Mouse (Mus musculus) brain, embryonic 14.5 days (tissue): ENCODE results near the gene Haus5. TPM values are rescaled to one million over a fixed set of nuclear protein-coding genes. Genes with fewer than 3 reads are reported as not detected.
A peak's percentile ranks its signal among the peaks of the same experiment; 100 is the strongest.

ENCODE experiments used
- DNase-seq: peaks from one replicate; pipeline ENCODE4 v3.0.0-alpha.2; 2011; ENCODE audit warnings: low read depth
- CTCF ChIP-seq: fragments of 200-500 bp; IDR thresholded peaks from 2 replicates; pipeline ENCODE4 v1.5.1; 2012; ENCODE audit warnings: inconsistent platforms, mild to moderate bottlenecking, moderate library complexity, borderline replicate concordance; ENCODE audit not compliant: insufficient read depth, insufficient read length; ENCODE audit errors: extremely low read depth
- POLR2A ChIP-seq: fragments of 200-500 bp; IDR thresholded peaks from 2 replicates; pipeline ENCODE4 v1.6.1; 2012; ENCODE audit warnings: mild to moderate bottlenecking, inconsistent platforms, borderline replicate concordance; ENCODE audit not compliant: poor library complexity, insufficient read depth, insufficient read length, severe bottlenecking; ENCODE audit errors: extremely low read depth
- polyA plus RNA-seq: library from polyadenylated mRNA; depleted of rRNA; stranded (reverse); fragments of >200 nt; gene quantifications from 2 replicates; pipeline ENCODE4 v1.2.3, GENCODE M21; 2012

Haus5 gene
- polyA plus RNA-seq, 1 experiment, result 21.9 TPM

DNA sequence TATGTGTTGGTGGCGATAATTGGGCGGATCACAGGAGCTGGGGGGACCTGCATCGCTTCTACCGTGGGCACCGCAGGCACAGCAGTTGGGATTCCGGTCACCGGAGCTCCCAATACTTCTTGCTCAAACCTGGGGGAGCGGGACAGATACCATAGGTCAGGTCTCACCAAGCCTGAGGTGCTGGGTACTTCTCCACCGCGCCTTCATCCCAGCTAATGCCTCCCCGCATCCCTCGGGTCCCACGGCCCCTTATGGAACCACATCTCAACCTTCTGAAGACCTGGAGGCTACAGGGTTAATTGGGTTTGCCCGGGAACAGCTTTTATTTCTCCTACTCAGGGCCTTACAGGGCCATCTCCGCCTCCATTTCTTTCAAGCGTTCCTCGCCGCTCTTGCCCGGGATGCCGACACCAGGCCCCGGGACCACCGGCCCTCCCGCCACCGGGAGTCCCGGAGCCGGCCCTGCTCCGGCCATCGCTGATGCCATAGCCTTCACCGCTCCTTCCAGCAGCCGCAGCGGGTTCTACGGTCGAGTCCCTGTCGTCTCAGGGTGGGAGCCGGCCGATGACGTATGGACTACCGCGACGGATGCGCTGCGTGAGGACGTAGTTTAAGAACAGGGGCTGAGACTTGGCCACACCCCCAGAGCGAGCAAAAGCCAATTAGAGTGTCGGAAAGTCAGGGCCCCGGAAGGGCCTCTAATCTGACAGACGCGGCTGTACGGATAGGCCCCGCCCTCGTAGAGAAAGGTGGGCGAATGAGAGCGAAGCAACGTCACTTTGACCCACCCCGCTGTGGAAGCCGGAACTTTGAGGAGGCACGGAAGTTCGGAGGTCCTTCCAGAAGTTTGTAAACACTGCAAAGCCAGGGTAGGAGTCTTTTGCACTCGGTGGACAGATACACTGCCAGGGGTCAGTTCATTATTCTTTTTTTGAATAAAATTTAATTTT is 14.9 kb downstream of the Haus5 start, which contains the start of gene Rbm42:
Gene Rbm42, minus strand, starts transcription at position 727 of the 950 bp plus-strand sequence.
- peak; percentile 51; the same call in 1 of the 2 replicates for TF ChIP-seq POLR2A
- no peak for TF ChIP-seq CTCF
- DNase-seq, result peak; percentile 100

GRCm38 (mm10) chr7:30639083-30639482 is 25.7 kb downstream of the Haus5 start:
- no peak for DNase-seq
- no peak for TF ChIP-seq POLR2A
- TF ChIP-seq CTCF, result no peak

- no peak for DNase-seq
- TF ChIP-seq CTCF, result no peak
- TF ChIP-seq POLR2A, result no peak
Measured at GRCm38 (mm10) chr7:30636395-30636794, 28.4 kb downstream of the Haus5 start.

- no peak for DNase-seq
- TF ChIP-seq POLR2A (no peak), CTCF (no peak)
Measured at GRCm38 (mm10) chr7:30635752-30636151, 29.0 kb downstream of the Haus5 start, which contains the start of gene Etv2. Gene Etv2, minus strand, starts transcription at chr7:30635852.

DNA sequence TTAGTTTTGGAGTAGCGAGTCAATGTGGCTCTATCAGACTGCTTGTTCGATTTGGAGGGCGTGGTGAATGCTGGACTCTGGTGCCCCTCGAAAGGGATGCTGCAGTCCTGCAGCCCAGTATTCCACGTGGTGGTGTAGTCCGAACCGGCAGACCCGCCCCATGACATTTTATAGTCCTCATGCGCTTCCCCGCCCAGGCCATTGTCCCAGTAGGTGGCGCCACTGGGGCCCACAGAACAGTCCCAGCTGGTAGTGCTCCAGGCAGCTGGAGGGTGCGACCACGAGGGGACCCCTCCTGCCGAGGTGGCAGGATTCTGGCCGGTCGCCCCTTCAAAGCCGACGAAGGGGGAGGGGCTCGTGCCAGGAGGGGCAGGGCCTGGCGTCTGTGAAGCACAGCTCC is 30.2 kb downstream of the Haus5 start:
- TF ChIP-seq POLR2A (no peak), CTCF (peak; percentile 55; the same call in 1 of the 2 replicates)
- peak; percentile 37 for DNase-seq

GRCm38 (mm10) chr7:30633762-30634412 is 30.9 kb downstream of the Haus5 start:
- no peak for DNase-seq
- TF ChIP-seq POLR2A, result no peak
- no peak for TF ChIP-seq CTCF

GRCm38 (mm10) chr7:30629013-30629412 is 35.8 kb downstream of the Haus5 start:
- TF ChIP-seq CTCF (no peak), POLR2A (no peak)

DNA sequence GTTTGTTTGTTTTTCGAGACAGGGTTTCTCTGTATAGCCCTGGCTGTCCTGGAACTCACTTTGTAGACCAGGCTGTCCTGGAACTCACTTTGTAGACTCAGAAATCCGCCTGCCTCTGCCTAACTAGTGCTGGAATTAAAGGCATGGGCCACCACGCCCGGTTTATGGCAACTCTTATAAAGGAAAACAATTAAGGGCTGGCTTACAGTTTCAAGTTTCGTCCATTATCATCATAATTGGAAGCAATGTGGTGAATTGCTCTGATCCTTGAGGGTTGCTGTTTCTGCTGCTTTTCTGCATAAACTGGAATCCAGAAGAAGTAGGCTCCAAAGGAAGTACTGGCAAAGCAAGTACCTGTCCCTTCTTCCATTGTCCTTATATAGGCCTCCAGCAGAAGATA is 38.1 kb downstream of the Haus5 start:
- no peak for DNase-seq
- no peak for TF ChIP-seq POLR2A
- no peak for TF ChIP-seq CTCF

More at GRCm38 (mm10) chr7:30629013-30629412, 35.8 kb downstream of the Haus5 start:
- DNase-seq, result no peak

GRCm38 (mm10) chr7:30625530-30626384 is 39.0 kb downstream of the Haus5 start, which contains the start of gene Cox6b1:
Gene Cox6b1, minus strand, starts transcription at chr7:30626151.
- DNase-seq, result peak; percentile 98
- TF ChIP-seq POLR2A, result no peak; the same call in 1 of the 2 replicates
- TF ChIP-seq CTCF, result no peak

GRCm38 (mm10) chr7:30619202-30619601 is 45.6 kb downstream of the Haus5 start:
- TF ChIP-seq POLR2A, result no peak
- TF ChIP-seq CTCF, result peak; percentile 64
- no peak for DNase-seq

DNA sequence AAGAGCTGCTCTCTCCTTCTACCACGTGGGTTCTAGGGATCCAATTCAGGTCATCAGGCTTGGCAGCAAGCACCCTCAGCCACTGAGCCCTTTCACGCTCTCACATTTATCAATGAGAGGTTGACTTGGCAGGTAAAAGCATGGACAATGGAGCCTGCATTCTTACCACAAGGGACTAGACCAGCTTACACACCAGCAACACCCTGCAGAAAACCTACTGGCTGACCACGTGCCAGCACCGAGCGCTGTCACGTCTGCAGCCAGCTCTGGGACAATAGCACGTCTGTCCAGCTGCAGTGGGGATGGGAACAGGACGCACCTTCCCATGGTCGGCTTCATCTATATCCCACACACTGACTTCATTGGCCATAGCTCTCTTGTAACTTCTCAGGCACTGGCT is 46.1 kb downstream of the Haus5 start:
- TF ChIP-seq CTCF (no peak), POLR2A (no peak)
- DNase-seq, result no peak
